Mouse (Mus musculus) left cerebral cortex, postnatal 25 days (tissue): ENCODE data around the gene Lrfn4. TPM values are rescaled to one million over a fixed set of nuclear protein-coding genes. Genes with fewer than 3 reads are reported as not detected.
A peak's percentile ranks its signal among the peaks of the same experiment; 100 is the strongest.

Source experiments
- DNase-seq, 2 experiments: peaks; one replicate each; pipeline ENCODE4 v3.0.0; 2022; ENCODE audit warnings: low spot score in 2 of 2, mixed read lengths in 1 of 2
- intact Hi-C: fragments of 180-260 bp; cut with DNase I; formaldehyde crosslinking; loops from one replicate; pipeline ENCODE4 v1.15.1; 2025
- total RNA-seq, 2 experiments: library from RNA; stranded (reverse); gene quantifications; 2 replicates each; pipeline ENCODE4 v1.2.3; 2021

Gene Lrfn4
- total RNA-seq, result 10 to 100 TPM; 47.2 to 47.3 TPM

- DNase-seq, result peak; percentile 89 to 97
- intact Hi-C loops, result loop anchor here (1.0 to 2.0 kb wide), 2 partner anchors 105 to 119 kb away; partner anchors contain the start of gene Pcx
These were observed at the start of gene Lrfn4 for GRCm38 (mm10) chr19:4615151-4616093. Gene Lrfn4 (minus strand): TSS chr19:4615667.

DNA sequence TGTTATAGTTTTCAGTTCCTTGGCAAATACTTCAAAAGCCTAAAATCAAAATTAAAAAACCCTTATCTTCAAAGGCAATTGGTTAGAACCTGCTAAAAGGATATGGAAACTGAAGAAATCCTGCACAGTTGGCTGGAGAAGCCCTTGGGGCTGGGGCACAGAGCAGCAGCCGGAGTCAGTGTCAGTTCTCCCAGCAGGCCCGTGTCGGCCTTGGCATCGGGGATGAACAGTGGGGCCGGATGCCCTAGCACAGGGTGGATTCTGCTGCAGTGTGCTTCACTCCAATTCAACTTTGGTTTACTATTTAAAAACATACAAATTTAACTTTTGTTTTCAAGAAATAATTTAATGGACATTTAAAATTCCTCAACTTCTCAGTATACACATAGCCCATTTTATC lies 42.7 kb upstream of the Lrfn4 start:
- intact Hi-C loops, result no loop called here
- DNase-seq, result no peak

DNA sequence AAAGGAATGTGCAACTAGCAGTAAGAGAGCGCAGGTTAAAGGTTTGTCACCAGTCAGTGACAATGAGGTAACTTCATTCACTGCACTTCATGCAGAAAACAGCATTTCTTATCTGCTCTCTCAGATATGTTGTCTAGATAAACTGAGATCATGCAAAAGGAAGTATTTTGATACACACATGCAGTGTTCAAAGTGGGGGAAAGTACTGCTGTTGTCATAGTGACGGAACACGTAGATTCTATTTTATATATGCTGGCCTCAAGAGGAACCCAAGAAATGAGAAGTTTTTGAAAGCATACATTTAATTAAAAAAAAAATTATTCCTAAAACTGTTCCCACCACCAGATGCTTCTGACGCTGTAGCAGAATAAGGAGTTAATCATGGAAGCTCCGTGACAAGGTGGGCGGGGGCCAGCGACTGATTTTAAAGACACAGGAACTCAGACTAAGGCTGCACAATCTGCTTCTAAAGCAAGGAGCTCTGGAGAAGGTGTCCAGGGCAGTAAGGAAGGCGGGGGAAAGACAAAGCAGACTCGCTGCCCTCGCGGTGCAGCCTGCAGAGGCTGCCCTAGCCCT lies 31.5 kb upstream of the Lrfn4 start:
- peak; percentile 65 to 93 for DNase-seq
- intact Hi-C loops, result loop anchor here (2.0 to 5.0 kb wide), 3 partner anchors 52 to 85 kb away; partner anchors contain the start of genes Gm960 and Sptbn2

GRCm38 (mm10) chr19:4644271-4644670 lies 28.8 kb upstream of the Lrfn4 start:
- intact Hi-C loops, result loop anchor here (2.0 kb wide), 1 partner anchor 99 kb away; no protein-coding TSS in a partner anchor
- peak; percentile 73 to 89 for DNase-seq

DNA sequence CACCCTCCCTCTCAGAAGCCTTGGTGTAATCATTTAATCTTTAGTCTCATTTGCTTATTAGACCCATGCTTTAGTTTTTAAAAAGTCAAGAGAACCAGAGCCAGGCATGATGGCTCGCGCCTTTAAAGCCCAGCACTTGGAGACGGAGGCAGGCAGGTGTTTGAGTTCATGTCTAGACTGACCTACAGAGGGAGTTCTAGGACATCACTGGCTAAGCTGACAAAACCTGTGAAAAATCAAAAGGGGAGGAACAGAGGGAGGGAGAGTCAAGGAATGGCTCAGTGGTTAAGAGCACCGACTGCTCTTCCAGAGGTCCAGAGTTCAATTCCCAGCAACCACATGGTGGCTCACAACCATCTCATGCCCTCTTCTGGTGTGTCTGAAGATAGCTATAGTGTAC lies 20.5 kb upstream of the Lrfn4 start:
- intact Hi-C loops, result no loop called here
- no peak for DNase-seq

DNA sequence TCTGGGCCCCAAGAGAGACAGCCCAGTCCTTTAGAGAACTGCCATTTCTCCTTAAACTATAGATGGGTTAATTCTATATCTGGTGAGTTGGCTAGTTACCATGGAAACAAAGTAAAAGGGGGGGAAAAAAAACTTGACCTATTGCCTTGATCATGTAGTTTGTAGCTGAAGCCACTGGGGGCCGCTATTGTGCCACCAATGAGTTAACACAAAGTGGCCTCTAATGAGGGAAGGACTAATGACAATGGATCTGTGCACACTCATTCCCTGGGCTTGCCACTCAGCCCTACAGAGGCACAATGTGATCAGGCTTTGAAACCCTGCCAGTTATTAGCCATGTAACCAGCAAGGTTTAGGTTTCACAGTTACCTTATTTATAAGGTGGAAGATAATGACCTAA lies 13.4 kb upstream of the Lrfn4 start:
- DNase-seq, result peak; percentile 68 to 72
- intact Hi-C loops, result loop anchor here (2.0 kb wide), 1 partner anchor 278 kb away; the partner anchor contains the start of gene Bbs1

GRCm38 (mm10) chr19:4625829-4626535 lies 10.5 kb upstream of the Lrfn4 start:
- intact Hi-C loops, result no loop called here
- DNase-seq, result no peak

DNA sequence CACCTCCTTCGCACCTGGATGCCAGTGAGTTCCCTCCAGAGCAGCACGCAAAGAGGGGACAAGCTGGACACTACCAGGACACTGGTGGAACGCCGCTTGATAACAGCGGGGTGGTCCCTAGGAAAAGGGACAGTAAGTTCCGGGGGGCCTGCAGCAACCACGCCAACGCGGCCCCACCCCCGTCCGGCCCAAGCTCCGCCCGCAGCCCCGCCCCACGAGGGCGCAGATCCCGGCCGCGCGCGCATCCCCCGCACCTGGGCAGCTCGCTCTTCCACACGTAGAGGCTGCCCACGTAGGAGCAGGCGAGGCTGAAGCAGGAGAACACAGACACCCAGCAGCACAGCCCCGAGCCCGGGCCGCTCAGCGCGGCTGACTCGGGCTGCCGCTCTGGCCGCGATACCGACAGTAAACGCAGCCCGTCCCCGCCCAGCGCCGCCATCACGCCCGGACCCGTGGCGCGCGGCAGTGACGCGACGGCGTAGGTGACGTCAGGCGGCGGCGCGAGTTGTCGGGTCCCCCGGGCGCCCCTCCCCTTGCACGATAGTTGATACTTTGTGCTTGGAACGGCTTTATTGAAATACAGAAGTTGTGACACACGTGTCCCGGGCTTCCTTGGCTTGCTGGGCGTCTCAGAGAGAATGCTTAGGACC lies 9.8 kb upstream of the Lrfn4 start, which contains the start of gene Rce1:
Gene Rce1, minus strand, starts transcription at position 463 of the 650 bp plus-strand sequence.
- intact Hi-C loops, result no loop called here
- DNase-seq, result peak; percentile 90 to 96

- DNase-seq, result no peak
- intact Hi-C loops, result no loop called here
These were observed 9.1 kb upstream of the Lrfn4 start for GRCm38 (mm10) chr19:4624406-4625178.

- intact Hi-C loops, result no loop called here
- no peak for DNase-seq
These were observed 8.5 kb upstream of the Lrfn4 start for GRCm38 (mm10) chr19:4624006-4624405.

DNA sequence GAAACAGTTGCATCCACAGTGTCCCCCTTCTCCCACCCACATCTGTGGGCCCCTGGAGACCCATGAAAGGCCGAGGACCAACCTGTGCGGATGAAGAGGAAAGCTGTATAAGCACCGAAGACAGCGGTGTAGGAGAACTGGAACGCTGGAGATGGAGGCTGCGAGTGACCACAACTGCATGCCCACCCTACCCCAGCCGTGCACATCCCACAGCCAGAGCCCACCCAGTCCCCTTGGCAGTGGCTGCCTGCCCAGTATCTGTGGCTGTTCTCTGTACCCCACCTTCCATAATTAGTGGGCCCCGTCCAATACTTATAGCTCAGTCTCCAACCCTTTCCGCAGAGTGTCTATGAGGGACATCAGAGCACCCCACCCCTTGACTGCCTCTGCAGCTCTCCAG lies 8.0 kb upstream of the Lrfn4 start:
- intact Hi-C loops, result no loop called here
- no peak for DNase-seq

DNA sequence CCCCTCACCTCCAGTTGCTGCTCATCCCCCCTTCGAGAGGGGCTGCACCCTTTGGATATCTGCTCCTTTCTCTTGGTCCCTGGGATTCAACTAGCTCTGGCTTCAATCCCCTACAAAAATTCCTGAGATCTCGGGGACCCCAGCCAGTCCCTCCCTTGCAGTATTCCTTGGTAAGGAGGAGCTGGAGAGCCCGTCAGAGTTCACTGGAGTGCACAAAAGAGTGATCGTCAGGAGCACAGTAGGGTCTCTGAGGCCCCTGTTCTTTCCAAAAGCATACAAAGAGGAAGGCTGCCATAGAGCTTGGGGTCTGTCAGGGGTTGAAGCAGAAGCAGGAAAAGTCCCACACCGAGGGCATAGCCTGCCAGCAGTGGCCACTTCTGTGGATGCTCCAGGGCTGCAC lies 7.3 kb upstream of the Lrfn4 start:
- intact Hi-C loops, result no loop called here

DNA sequence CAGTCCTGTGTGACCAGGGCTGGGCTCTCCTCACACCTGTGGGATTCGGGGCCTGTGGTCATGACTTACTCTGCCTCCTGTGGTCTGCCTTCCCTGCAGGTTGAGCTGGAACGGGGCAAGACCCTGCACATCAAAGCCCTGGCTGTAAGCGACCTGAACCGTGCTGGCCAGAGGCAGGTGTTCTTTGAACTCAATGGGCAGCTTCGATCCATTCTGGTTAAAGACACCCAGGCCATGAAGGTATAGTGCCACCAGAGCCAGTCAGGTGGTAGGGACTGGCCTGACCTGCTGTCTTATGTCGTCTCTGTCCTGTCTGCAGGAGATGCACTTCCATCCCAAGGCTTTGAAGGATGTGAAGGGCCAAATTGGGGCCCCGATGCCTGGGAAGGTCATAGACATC lies 5.3 kb upstream of the Lrfn4 start:
- intact Hi-C loops, result no loop called here
- DNase-seq, result no peak

More for the DNA sequence above, 7.3 kb upstream of the Lrfn4 start:
- DNase-seq, result no peak

- no peak for DNase-seq
- intact Hi-C loops, result no loop called here
These were observed 4.0 kb upstream of the Lrfn4 start for GRCm38 (mm10) chr19:4619461-4619860.

- no peak for DNase-seq
- intact Hi-C loops, result no loop called here
These were observed 2.7 kb upstream of the Lrfn4 start for GRCm38 (mm10) chr19:4618183-4618582.

GRCm38 (mm10) chr19:4616546-4616945 lies 1.1 kb upstream of the Lrfn4 start:
- intact Hi-C loops, result no loop called here

GRCm38 (mm10) chr19:4614305-4615150 lies 939 bp downstream of the Lrfn4 start:
- no peak for DNase-seq
- intact Hi-C loops, result loop anchor here (1.0 to 2.0 kb wide), 2 partner anchors 104 to 118 kb away; partner anchors contain the start of gene Pcx

More at GRCm38 (mm10) chr19:4616546-4616945, 1.1 kb upstream of the Lrfn4 start:
- DNase-seq, result no peak
